Mouse (Mus musculus) midbrain, embryonic 13.5 days (tissue): ENCODE data around the gene Vav2. TPM values are rescaled to one million over a fixed set of nuclear protein-coding genes. Genes with fewer than 3 reads are reported as not detected.

Experiments
- ATAC-seq: fragments of 200-750 bp; cut with Nextera tagmentation; 2 replicates; pipeline ENCODE4 v1.8.0; 2017; ENCODE audit warnings: mild to moderate bottlenecking, moderate TSS enrichment, moderate library complexity
- H3K27ac ChIP-seq: fragments of 300-500 bp; sonication (generic); 2 replicates; pipeline ENCODE4 v1.5.1; 2015; ENCODE audit warnings: inconsistent platforms, mild to moderate bottlenecking, moderate library complexity
- H3K27me3 ChIP-seq: fragments of 300-500 bp; sonication (generic); 2 replicates; pipeline ENCODE4 v1.6.1; 2015; ENCODE audit warnings: mild to moderate bottlenecking, inconsistent platforms
- H3K36me3 ChIP-seq: fragments of 300-500 bp; sonication (generic); 2 replicates; pipeline ENCODE4 v1.6.1; 2015; ENCODE audit warnings: mild to moderate bottlenecking, inconsistent platforms
- H3K4me1 ChIP-seq: fragments of 300-500 bp; sonication (generic); replicated peaks from 2 replicates; pipeline ENCODE4 v1.6.1; 2015; ENCODE audit warnings: inconsistent platforms
- H3K4me2 ChIP-seq: fragments of 300-500 bp; sonication (generic); replicated peaks from 2 replicates; pipeline ENCODE4 v1.6.1; 2015; ENCODE audit warnings: moderate library complexity, mild to moderate bottlenecking, inconsistent platforms
- H3K4me3 ChIP-seq: fragments of 300-500 bp; sonication (generic); replicated peaks from 2 replicates; pipeline ENCODE4 v1.5.1; 2015; ENCODE audit warnings: mild to moderate bottlenecking, inconsistent platforms
- H3K9ac ChIP-seq: fragments of 300-500 bp; sonication (generic); replicated peaks from 2 replicates; pipeline ENCODE4 v1.6.1; 2015; ENCODE audit warnings: mild to moderate bottlenecking, inconsistent platforms
- H3K9me3 ChIP-seq: fragments of 300-500 bp; sonication (generic); 2 replicates; pipeline ENCODE4 v1.6.1; 2016; ENCODE audit warnings: mild to moderate bottlenecking, inconsistent platforms
- WGBS: fragments of 180-500 bp; shearing (Covaris S2); methylation state at CpG from one replicate; pipeline ENCODE4 v1.1.7; 2015; 5-methylcytosine and 5-hydroxymethylcytosine counted together
- polyA plus RNA-seq: library from polyadenylated mRNA; unstranded; fragments of >200 nt; fragmentation: Nextera tagmentation; extraction: Ambion mirVana; gene quantifications from 2 replicates; pipeline ENCODE4 v1.2.1, GENCODE M21; 2015

The Vav2 gene
- polyA plus RNA-seq, 1 experiment from 2014 or later = 15.4 TPM

GRCm38 (mm10) chr2:27350371-27350770, 76.5 kb downstream of the Vav2 start:
- H3K27me3 ChIP-seq = no peaks in the 10 kb centered on the region
- H3K4me2 ChIP-seq = no peak overlapping the region
- H3K9me3 ChIP-seq = no peaks in the 10 kb centered on the region; the same call in 1 of the 2 replicates
- H3K4me1 ChIP-seq = peaks cover 22% of the 10 kb centered on the region
- H3K4me3 ChIP-seq = no peak overlapping the region
- H3K27ac ChIP-seq = no peak overlapping the region
- H3K9ac ChIP-seq = no peak overlapping the region
- 98% methylated on average over 5 of the region's 5 CpGs for WGBS
- no peak for ATAC-seq
- peaks cover 19% of the 10 kb centered on the region for H3K36me3 ChIP-seq

GRCm38 (mm10) chr2:27343984-27344453, 82.8 kb downstream of the Vav2 start:
- Histone ChIP-seq H3K4me2 (peak overlapping the region; percentile 46), H3K9ac (0 out of 2 replicates have a peak overlapping the region, but pooled peaks have one; percentile 37), H3K4me3 (peak overlapping the region; percentile 12), H3K36me3 (no peaks in the 10 kb centered on the region), H3K4me1 (peaks cover 44% of the 10 kb centered on the region), H3K27me3 (no peaks in the 10 kb centered on the region), H3K9me3 (no peaks in the 10 kb centered on the region), H3K27ac (peak overlapping the region; percentile 90)
- ATAC-seq = peak; percentile 75
- WGBS = 18% methylated on average over 12 of the region's 12 CpGs

GRCm38 (mm10) chr2:27340682-27341081, 86.2 kb downstream of the Vav2 start:
- Histone ChIP-seq H3K4me3 (no peak overlapping the region), H3K4me2 (no peak overlapping the region), H3K27me3 (no peaks in the 10 kb centered on the region), H3K36me3 (peaks cover 4% of the 10 kb centered on the region; the same call in 1 of the 2 replicates), H3K4me1 (peaks cover 74% of the 10 kb centered on the region), H3K27ac (no peak overlapping the region), H3K9ac (no peak overlapping the region), H3K9me3 (no peaks in the 10 kb centered on the region)
- WGBS = 78% methylated on average over 6 of the region's 6 CpGs
- no peak for ATAC-seq

GRCm38 (mm10) chr2:27339051-27339450, 87.8 kb downstream of the Vav2 start:
- Histone ChIP-seq H3K9me3 (no peaks in the 10 kb centered on the region), H3K27ac (peak overlapping the region; percentile 71), H3K36me3 (peaks cover 4% of the 10 kb centered on the region; the same call in 1 of the 2 replicates), H3K4me1 (peaks cover 61% of the 10 kb centered on the region), H3K4me2 (no peak overlapping the region), H3K9ac (peak overlapping the region; percentile 32; the same call in 1 of the 2 replicates), H3K4me3 (no peak overlapping the region), H3K27me3 (no peaks in the 10 kb centered on the region)
- WGBS = 53% methylated on average over 8 of the region's 8 CpGs
- no peak for ATAC-seq

- peaks cover 45% of the 10 kb centered on the region for H3K4me1 ChIP-seq
- 65% methylated on average over 6 of the region's 6 CpGs for WGBS
- no peaks in the 10 kb centered on the region for H3K9me3 ChIP-seq
- no peak overlapping the region for H3K4me2 ChIP-seq
- no peak for ATAC-seq
- no peak overlapping the region for H3K4me3 ChIP-seq
- no peak overlapping the region for H3K9ac ChIP-seq
- H3K36me3 ChIP-seq = peaks cover 4% of the 10 kb centered on the region; the same call in 1 of the 2 replicates
- 0 out of 2 replicates have a peak overlapping the region, but pooled peaks have one; percentile 35 for H3K27ac ChIP-seq
- no peaks in the 10 kb centered on the region for H3K27me3 ChIP-seq
These were observed 89.6 kb downstream of the Vav2 start for GRCm38 (mm10) chr2:27337261-27337660.

- Histone ChIP-seq H3K4me3 (no peak overlapping the region), H3K9ac (no peak overlapping the region), H3K9me3 (no peaks in the 10 kb centered on the region)
These were observed 90.2 kb downstream of the Vav2 start for GRCm38 (mm10) chr2:27336600-27336999.

GRCm38 (mm10) chr2:27334816-27335215, 92.0 kb downstream of the Vav2 start:
- Histone ChIP-seq H3K36me3 (peaks cover 4% of the 10 kb centered on the region; the same call in 1 of the 2 replicates), H3K9ac (no peak overlapping the region), H3K27ac (peak overlapping the region; percentile 21; the same call in 1 of the 2 replicates), H3K4me3 (no peak overlapping the region), H3K4me2 (no peak overlapping the region), H3K27me3 (no peaks in the 10 kb centered on the region), H3K9me3 (no peaks in the 10 kb centered on the region), H3K4me1 (peaks cover 54% of the 10 kb centered on the region)
- peak; percentile 24; the same call in 1 of the 2 replicates for ATAC-seq
- 70% methylated on average over 4 of the region's 4 CpGs for WGBS

More at GRCm38 (mm10) chr2:27336600-27336999, 90.2 kb downstream of the Vav2 start:
- Histone ChIP-seq H3K36me3 (peaks cover 4% of the 10 kb centered on the region; the same call in 1 of the 2 replicates), H3K4me1 (peaks cover 45% of the 10 kb centered on the region), H3K4me2 (no peak overlapping the region), H3K27ac (peak overlapping the region; percentile 35; the same call in 1 of the 2 replicates), H3K27me3 (no peaks in the 10 kb centered on the region)
- 71% methylated on average over 9 of the region's 9 CpGs for WGBS
- no peak for ATAC-seq

GRCm38 (mm10) chr2:27331560-27331959, 95.3 kb downstream of the Vav2 start:
- Histone ChIP-seq H3K4me3 (no peak overlapping the region), H3K9me3 (no peaks in the 10 kb centered on the region), H3K4me1 (peaks cover 43% of the 10 kb centered on the region), H3K4me2 (no peak overlapping the region), H3K9ac (no peak overlapping the region), H3K27me3 (no peaks in the 10 kb centered on the region), H3K36me3 (peaks cover 4% of the 10 kb centered on the region; the same call in 1 of the 2 replicates), H3K27ac (0 out of 2 replicates have a peak overlapping the region, but pooled peaks have one; percentile 4)
- WGBS = 79% methylated on average over 5 of the region's 5 CpGs
- ATAC-seq = no peak

GRCm38 (mm10) chr2:27330446-27330845, 96.4 kb downstream of the Vav2 start:
- no peak overlapping the region for H3K4me3 ChIP-seq
- no peaks in the 10 kb centered on the region for H3K27me3 ChIP-seq
- 55% methylated on average over 8 of the region's 8 CpGs for WGBS
- no peaks in the 10 kb centered on the region for H3K9me3 ChIP-seq
- no peak for ATAC-seq
- no peaks in the 10 kb centered on the region for H3K36me3 ChIP-seq
- H3K4me1 ChIP-seq = peaks cover 46% of the 10 kb centered on the region
- no peak overlapping the region for H3K4me2 ChIP-seq
- H3K27ac ChIP-seq = peak overlapping the region; percentile 44
- H3K9ac ChIP-seq = 0 out of 2 replicates have a peak overlapping the region, but pooled peaks have one; percentile 5

GRCm38 (mm10) chr2:27329386-27330060, 97.3 kb downstream of the Vav2 start:
- Histone ChIP-seq H3K27me3 (no peaks in the 10 kb centered on the region), H3K4me3 (no peak overlapping the region), H3K27ac (peak overlapping the region; percentile 44; the same call in 1 of the 2 replicates), H3K9ac (no peak overlapping the region), H3K4me1 (peaks cover 55% of the 10 kb centered on the region), H3K36me3 (no peaks in the 10 kb centered on the region), H3K4me2 (no peak overlapping the region), H3K9me3 (no peaks in the 10 kb centered on the region)
- WGBS = 94% methylated on average over 10 of the region's 10 CpGs
- ATAC-seq = no peak

- Histone ChIP-seq H3K36me3 (no peaks in the 10 kb centered on the region), H3K27me3 (no peaks in the 10 kb centered on the region), H3K4me2 (no peak overlapping the region), H3K4me1 (peaks cover 63% of the 10 kb centered on the region), H3K27ac (0 out of 2 replicates have a peak overlapping the region, but pooled peaks have one; percentile 9), H3K9me3 (no peaks in the 10 kb centered on the region), H3K9ac (no peak overlapping the region), H3K4me3 (no peak overlapping the region)
- ATAC-seq = no peak
These were observed 98.2 kb downstream of the Vav2 start for GRCm38 (mm10) chr2:27328613-27329041.

- H3K4me3 ChIP-seq = no peak overlapping the region
- no peak for ATAC-seq
- no peaks in the 10 kb centered on the region for H3K36me3 ChIP-seq
- H3K9ac ChIP-seq = no peak overlapping the region
- WGBS = 58% methylated on average over 4 of the region's 4 CpGs
- peaks cover 70% of the 10 kb centered on the region for H3K4me1 ChIP-seq
- H3K9me3 ChIP-seq = no peaks in the 10 kb centered on the region
- no peaks in the 10 kb centered on the region for H3K27me3 ChIP-seq
- H3K27ac ChIP-seq = no peak overlapping the region
- no peak overlapping the region for H3K4me2 ChIP-seq
These were observed 98.9 kb downstream of the Vav2 start for GRCm38 (mm10) chr2:27327886-27328285.
